Mouse (Mus musculus) MN1 (cell line): ENCODE measurements around the gene Hapln1.
A peak's percentile ranks its signal among the peaks of the same experiment; 100 is the strongest.

Source experiments
- DNase-seq: peaks from one replicate; pipeline ENCODE4 v3.0.0-alpha.2; 2016; ENCODE audit warnings: low spot score

Hapln1 gene

DNA sequence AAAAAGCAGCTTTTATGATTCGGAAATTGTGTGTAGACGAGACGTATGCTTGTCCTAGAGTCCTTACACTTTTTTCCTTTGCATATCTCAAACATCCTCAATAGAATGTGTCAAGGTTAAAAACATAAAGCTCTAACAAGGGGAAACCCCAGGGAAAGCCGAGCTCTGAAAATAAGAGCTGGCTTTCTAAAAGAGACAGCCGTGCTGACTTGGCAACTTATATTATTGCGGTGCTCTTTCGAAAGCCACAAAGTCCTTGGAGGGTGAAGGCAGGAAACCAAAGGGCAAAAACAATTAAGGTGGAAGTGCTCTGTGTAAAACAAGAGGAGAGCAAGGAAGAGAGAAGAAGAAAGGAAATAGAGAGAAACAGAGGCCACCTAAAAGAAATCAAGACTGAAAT lies 60.9 kb downstream of the Hapln1 start:
- no peak for DNase-seq

DNA sequence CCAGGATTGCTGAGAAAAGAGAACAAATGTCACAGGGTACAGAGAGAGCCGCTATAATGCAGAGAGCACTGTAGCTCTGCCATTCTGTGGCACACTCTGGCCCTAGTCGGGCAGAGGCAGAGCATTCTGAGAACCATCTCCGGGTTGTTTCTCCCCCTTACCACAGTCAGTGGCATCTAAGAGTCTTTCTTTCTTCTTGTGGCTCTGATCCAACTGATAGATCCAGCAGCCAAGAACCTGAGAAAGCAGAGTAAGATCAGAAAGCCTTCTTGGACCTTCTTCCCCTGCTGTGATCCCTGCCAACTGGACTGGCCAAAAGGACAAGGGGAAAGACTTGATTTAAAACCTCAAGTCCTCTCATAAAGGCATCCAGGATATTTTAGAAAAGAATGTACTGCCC lies 63.7 kb downstream of the Hapln1 start:
- DNase-seq = no peak

DNA sequence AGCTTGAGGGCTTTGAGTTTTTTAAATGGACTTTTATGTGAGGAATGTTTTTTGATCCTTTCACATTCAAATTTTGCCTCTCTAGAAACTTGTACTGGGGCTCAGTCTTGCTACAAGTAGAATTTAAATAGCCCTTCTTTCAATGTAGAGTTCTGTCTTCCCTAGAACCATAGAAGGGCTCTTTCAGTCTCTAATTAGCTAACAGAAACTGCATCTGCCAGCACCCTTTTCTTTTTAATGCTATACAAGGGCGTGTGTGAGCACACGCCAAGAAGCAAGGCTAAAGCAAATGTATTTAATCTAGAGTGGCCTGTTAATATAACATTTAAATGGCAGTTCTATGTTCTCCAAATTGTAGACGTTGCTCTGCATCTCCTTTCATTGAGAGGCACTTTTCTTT lies 67.8 kb downstream of the Hapln1 start:
- no peak for DNase-seq

- DNase-seq = no peak
Measured at GRCm38 (mm10) chr13:89619064-89619463, 79.5 kb downstream of the Hapln1 start.

GRCm38 (mm10) chr13:89634137-89634683 lies 94.6 kb downstream of the Hapln1 start:
- DNase-seq = peak; percentile 65

GRCm38 (mm10) chr13:89637012-89637411 lies 97.4 kb downstream of the Hapln1 start:
- DNase-seq = no peak

DNA sequence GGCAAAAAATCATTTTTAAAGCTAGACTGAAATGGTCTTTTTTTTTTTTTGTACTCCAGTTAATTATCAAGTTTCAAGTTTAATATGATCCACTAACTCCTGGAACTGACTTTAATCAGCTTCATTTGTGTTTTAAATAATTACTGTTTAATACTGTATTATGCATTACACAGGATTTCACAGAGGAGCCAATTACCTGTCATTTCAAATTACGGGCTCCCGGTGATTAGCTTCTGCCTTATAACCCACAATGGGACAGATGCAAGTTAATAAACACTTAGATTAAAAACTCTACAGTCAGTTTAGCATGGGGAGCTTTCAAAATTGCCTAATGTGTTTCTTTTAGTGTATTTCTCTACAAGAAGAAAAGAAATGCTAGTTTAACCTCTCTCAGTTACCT lies 106.0 kb downstream of the Hapln1 start:
- no peak for DNase-seq

DNA sequence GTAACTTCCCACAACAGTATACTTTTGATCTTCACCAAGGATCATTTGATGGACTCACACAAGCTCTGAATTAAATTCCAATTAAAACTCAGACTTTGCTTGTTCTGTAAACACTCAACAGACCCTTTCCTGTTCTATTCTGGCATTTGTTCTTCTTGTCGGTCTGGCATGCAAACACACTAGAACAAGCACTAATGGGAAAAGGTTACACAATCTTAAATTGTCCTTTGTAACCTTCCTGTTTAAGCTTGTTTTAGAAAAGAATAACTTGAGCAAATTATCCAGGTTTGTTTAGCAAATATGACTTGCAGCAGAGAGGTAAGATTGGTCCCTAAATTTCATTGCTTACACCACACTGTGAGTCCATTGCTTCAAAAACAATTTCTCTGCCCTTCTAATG lies 113.2 kb downstream of the Hapln1 start:
- DNase-seq = no peak

GRCm38 (mm10) chr13:89653279-89653678 lies 113.7 kb downstream of the Hapln1 start:
- no peak for DNase-seq

DNA sequence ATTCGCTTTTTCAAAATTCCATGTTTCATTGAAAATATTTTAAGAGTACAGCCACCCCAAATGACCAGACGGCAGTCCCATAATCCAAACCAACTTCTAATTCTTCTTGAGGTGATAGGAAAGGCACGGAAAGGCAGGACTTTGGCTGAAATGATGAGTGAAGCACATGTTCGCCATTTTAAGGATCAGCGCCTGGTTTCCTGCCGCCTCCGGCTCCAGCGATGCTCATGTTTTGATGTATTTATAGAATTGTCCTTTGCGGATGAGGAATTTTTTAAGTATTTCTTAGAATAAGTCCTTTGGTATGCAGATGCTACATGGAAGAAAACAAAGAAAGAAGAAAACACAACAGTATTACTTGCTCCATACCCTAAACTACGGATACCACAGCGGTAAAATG lies 117.5 kb downstream of the Hapln1 start:
- DNase-seq = no peak
